Mouse (Mus musculus): Measurements from ENCODE around the gene Slc25a21.
"Not testable (repeated sequence)": the region's sequence is repeated elsewhere in the genome, so short reads cannot be mapped to it uniquely, and the experiment has no call there.

Gene Slc25a21

GRCm38 (mm10) chr12:57197363-57198026, at the start of gene Slc25a21:
Gene Slc25a21 (minus strand): TSS chr12:57197472.
- DNase-seq (ENCODE audit: low spot score in 2 of 2), result no peak

- no peak for DNase-seq (ENCODE audit: low spot score in 2 of 2)
Measured at GRCm38 (mm10) chr12:57243671-57244495, 46.6 kb upstream of the Slc25a21 start.

DNA sequence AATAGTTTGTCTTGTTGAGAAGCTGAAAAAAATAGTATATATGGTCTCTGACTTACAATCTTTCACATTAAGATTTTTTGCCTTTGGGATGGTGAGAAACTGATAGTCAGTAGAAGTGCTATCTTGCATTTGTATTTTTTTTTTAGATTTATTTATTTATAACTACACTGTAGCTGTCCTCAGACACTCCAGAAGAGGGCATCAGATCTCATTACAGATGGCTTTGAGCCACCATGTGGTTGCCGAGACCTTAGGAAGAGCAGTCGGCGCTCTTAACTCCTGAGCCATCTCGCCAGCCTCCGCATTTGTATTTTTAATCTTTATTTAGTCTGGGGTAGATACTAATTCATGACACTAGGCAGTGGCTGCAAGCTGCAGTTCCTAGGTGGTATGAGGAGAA, 36.1 kb upstream of the Slc25a21 start:
- DNase-seq (ENCODE audit: low spot score in 2 of 2), result no peak

DNA sequence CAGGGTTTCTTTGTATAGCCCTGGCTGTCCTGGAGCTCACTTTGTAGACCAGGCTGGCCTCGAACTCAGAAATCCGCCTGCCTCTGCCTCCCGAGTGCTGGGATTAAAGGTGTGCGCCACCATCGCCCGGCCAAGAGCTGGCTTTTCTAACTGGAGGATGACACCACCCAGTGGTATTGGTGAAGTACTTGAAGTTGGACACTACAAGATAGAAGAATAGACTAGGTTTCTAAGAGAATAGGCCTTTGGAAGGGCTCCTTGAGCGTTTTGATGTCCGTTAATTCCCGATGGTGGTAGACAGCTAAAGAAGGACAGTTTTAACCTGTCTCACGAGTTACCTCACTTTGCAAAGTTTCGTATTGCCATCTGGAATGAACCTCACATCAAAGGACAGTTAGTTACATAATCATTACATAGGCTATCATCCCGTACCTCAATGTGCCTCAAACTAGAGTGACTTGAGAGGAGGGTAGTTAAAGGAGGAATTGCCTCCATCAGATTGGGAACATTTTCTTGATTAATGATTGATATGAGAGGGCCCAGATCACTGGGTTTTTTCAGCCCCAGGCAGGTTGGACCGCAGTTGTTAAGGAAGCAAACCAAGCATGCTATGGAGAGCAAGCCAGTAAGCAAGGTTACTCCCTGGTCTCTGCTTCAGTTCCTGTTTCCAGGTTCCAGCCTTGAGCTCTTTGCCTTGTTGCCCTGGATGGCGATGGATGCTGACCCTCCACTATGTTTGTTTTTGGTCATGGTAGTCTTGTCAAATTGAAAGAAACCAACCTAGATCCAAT, 34.0 kb upstream of the Slc25a21 start:
- peak in 1 of 2 experiments; percentile 6 for DNase-seq (ENCODE audit: low spot score in 2 of 2)

- DNase-seq (ENCODE audit: low spot score in 2 of 2), result peak; percentile 85 to 89
Measured at GRCm38 (mm10) chr12:57230192-57230706, 33.0 kb upstream of the Slc25a21 start, which contains the start of the genes Prps1l3 and Mipol1. Gene Prps1l3 (plus strand): TSS chr12:57230412. Gene Mipol1 (plus strand): TSS chr12:57230427.

DNA sequence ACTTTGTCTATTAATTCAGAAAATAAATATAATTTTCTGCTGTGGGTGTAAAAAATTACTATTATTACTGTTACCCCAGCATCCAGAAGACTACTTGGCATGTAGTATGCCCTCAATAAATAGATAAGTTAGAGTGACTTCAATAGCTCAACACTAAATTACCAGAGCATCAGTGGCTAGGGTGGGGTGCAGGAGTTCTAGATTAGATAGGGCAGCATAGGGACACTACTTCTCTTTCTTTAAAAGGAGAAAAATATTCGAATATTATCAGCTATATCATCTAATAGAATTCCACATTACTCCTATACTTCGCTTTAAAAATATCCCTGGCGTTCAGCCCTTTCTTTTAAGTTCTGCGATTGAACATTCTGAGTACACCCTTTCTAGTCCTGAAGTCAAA, 32.4 kb upstream of the Slc25a21 start:
- no peak for DNase-seq (ENCODE audit: low spot score in 2 of 2)

DNA sequence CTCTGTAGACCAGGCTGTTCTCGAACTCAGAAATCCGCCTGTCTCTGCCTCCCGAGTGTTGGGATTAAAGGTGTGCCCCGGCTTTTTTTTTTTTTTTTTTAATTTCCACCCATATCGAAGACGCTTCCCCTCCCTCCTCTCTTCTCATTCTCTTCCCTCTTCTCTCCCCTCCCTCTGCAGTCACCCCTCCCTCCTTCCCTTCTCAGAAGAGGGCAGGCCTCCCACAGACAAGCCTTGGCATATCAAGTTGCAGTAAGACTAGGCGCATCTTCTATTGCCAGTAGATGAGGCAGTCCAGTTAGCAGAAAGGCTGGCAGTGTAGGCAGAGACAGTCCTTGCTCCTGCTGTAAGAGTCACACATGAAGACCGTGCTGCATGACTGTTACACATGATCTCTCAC, 30.5 kb upstream of the Slc25a21 start:
- no peak for DNase-seq (ENCODE audit: low spot score in 2 of 2)

DNA sequence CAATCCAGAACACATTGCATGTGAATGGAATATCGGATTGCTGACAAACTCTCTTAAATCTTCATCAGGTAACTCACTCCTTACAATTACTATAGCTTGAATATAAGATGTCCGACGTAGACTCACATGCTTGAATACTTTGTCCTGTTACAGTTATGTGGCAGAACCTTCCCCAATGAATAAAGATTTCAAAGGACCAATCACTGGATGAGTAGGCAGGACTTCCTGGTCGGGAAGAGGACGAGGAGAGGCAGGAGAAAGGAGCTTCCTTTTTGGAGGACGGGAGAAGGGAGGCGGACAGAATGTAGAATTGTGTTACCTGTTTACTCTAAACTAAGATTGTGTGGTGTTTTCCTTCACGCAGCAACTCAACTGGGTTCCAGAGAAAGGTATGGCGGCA, 29.1 kb upstream of the Slc25a21 start:
- no peak for DNase-seq (ENCODE audit: low spot score in 2 of 2)

- not testable (repeated sequence) for DNase-seq (ENCODE audit: low spot score in 2 of 2)
Measured at GRCm38 (mm10) chr12:57212463-57212862, 15.2 kb upstream of the Slc25a21 start.

- peak; percentile 19 to 24 for DNase-seq (ENCODE audit: low spot score in 2 of 2)
Measured at GRCm38 (mm10) chr12:57211353-57212311, 14.4 kb upstream of the Slc25a21 start.

- no peak for DNase-seq (ENCODE audit: low spot score in 2 of 2)
Measured at GRCm38 (mm10) chr12:57204276-57204851, 7.1 kb upstream of the Slc25a21 start.

DNA sequence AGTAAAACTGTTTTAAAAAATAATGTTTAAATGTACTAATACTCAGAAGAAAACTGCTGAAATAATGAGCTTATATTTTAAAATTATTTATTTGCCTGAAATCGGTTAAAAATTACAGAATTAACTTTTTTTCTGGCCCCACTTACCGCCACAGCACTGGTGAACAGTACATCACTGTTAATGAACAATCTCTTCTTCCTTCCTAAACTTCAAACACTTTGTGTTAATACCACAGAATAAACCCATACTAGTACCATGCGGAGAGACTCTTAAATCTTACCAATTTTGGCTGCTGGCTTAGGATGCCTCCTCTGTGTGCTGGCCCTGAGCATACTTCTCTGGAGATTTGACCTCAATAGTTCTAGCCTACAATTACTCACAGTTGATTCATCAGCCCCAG, 4.6 kb upstream of the Slc25a21 start:
- no peak for DNase-seq (ENCODE audit: low spot score in 2 of 2)

- no peak for DNase-seq (ENCODE audit: low spot score in 2 of 2)
Measured at GRCm38 (mm10) chr12:57199427-57199826, 2.2 kb upstream of the Slc25a21 start.

- DNase-seq (ENCODE audit: low spot score in 2 of 2), result no peak
Measured at GRCm38 (mm10) chr12:57198269-57198668, 997 bp upstream of the Slc25a21 start.

DNA sequence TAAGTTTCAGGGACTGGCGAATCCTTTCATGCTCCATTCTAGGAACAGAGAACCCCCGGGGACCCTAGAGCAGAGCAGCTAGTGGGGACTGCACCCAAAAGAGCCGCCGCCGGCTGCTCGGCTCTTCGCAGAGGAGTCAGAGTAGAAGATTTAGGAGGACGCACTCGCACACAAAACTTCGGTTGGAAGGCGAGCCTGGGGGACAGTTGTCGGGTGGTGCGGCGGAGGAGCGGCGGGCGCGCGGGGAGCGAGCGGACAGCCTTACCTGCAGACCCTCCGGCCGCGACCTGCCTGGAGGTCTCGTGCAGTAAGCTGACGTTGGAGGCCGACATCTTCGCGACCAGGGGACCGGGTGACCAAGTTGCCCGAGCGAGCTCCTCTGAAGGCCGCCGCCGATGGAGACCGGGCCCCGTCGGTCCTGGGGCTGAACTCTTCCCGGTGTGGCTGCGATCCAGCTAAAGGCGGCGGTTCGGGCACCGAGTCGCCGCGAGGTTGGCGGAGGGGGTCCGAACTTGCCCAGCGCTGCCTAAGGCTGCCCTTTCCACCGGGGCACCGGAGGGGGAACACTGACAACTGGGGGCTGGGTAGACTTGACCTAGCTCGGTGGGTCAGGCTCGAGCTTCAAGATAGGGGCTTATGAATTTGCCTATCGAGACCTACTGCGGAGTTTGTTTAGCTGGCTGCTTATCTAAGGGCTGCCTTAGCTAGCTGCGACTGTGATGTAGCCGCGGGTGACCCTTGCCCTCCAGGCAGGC, 487 bp downstream of the Slc25a21 start:
- DNase-seq (ENCODE audit: low spot score in 2 of 2), result peak in 1 of 2 experiments; percentile 4

DNA sequence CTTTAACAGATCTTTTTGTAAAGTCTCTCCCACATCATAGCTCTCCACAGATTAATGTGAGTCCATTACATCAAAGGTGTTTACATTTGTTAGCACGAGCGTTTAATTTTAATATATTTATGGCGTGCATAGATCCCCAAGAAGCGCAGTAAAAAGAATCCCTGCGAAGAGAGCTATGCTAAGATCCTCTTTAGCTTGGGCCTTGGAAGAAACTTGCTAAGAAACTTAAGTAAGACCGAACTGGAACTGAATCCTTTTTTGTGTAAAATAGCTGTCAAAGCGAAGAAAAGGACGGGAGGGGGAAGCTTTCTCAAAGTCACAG, 1.0 kb downstream of the Slc25a21 start:
- DNase-seq (ENCODE audit: low spot score in 2 of 2), result no peak

GRCm38 (mm10) chr12:57194609-57195008, 2.7 kb downstream of the Slc25a21 start:
- peak in 1 of 2 experiments; percentile 3 for DNase-seq (ENCODE audit: low spot score in 2 of 2)

DNA sequence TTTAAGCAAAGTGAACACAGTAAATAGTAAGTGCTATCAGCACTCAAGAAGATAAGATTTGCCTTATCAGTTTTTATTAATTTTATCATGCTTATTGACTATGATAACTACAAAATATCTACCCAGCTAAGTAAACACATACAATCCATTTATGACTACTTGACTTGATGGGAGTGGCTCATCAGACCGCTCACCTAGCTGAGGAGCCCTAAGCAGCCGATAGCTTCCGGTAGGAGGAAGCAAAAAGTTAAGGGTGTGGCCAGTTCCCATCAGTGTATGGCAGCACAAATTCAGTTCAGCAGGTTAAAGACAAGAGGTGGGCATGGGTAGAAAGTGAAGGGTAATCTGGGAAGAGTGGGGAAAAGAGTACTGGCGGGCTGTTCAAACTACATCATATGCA, 10.2 kb downstream of the Slc25a21 start:
- DNase-seq (ENCODE audit: low spot score in 2 of 2), result no peak

GRCm38 (mm10) chr12:57186126-57186525, 11.1 kb downstream of the Slc25a21 start:
- no peak for DNase-seq (ENCODE audit: low spot score in 2 of 2)

- DNase-seq (ENCODE audit: low spot score in 2 of 2), result no peak
Measured at GRCm38 (mm10) chr12:57185475-57185874, 11.8 kb downstream of the Slc25a21 start.
